Mouse (Mus musculus) gastrocnemius, adult 18-20 months (tissue): ENCODE data around the gene Iqcf3. TPM values are rescaled to one million over a fixed set of nuclear protein-coding genes. Genes with fewer than 3 reads are reported as not detected.

Source experiments
- DNase-seq: peaks from one replicate; pipeline ENCODE4 v3.0.0; 2021; ENCODE audit warnings: low spot score
- total RNA-seq, 2 experiments: library from RNA; stranded (reverse); gene quantifications; 2 replicates each; pipeline ENCODE4 v1.2.3; 2021

The Iqcf3 gene
- total RNA-seq, 2 experiments from 2014 or later: not detected

GRCm38 (mm10) chr9:106454071-106454761 lies 107.2 kb downstream of the Iqcf3 start:
- no peak for DNase-seq

GRCm38 (mm10) chr9:106453271-106454070 lies 108.0 kb downstream of the Iqcf3 start, which contains the start of gene Pcbp4:
Pcbp4 (plus strand) TSS chr9:106453291.
- DNase-seq: no peak

Other genes with a start within 250 kb of the Iqcf3 start
- 10 to 100 TPM; 15.3 to 27.6 TPM for gene Dusp7, start 193.0 kb downstream of the Iqcf3 start, total RNA-seq
- 100 to 1,000 TPM; 280 to 298 TPM for gene Rpl29, start 132.2 kb downstream of the Iqcf3 start, total RNA-seq
- gene Acy1, start 123.3 kb downstream of the Iqcf3 start, total RNA-seq: 10 to 100 TPM; 10.0 to 13.0 TPM
- 1 to 10 TPM; 4.0 to 4.1 TPM for gene Abhd14b, start 114.2 kb downstream of the Iqcf3 start, total RNA-seq
- 10 to 100 TPM; 16.9 to 17.0 TPM for gene Abhd14a, start 114.0 kb downstream of the Iqcf3 start, total RNA-seq
- 10 to 100 TPM; 54.7 to 69.6 TPM for gene Pcbp4, start 108.3 kb downstream of the Iqcf3 start, total RNA-seq
- under 1 TPM; 0.14 to 0.21 TPM for gene Gpr62, start 95.7 kb downstream of the Iqcf3 start, total RNA-seq
- 10 to 100 TPM; 19.8 to 21.7 TPM for gene Rrp9, start 85.7 kb downstream of the Iqcf3 start, total RNA-seq
- gene Parp3, start 84.7 kb downstream of the Iqcf3 start, total RNA-seq: 10 to 100 TPM; 68.1 to 69.4 TPM
- gene Iqcf1, start 61.7 kb downstream of the Iqcf3 start, total RNA-seq: not detected
- gene Iqcf5, start 47.1 kb downstream of the Iqcf3 start, total RNA-seq: not detected
- gene Iqcf4, start 9.4 kb upstream of the Iqcf3 start, total RNA-seq: not detected
- gene Iqcf6, start 65.0 kb upstream of the Iqcf3 start, total RNA-seq: not detected
- gene Grm2, start 94.5 kb upstream of the Iqcf3 start, total RNA-seq: not detected
- 10 to 100 TPM; 29.8 to 30.6 TPM for gene Tex264, start 124.3 kb upstream of the Iqcf3 start, total RNA-seq
- gene Rad54l2, start 227.6 kb upstream of the Iqcf3 start, total RNA-seq: 1 to 10 TPM; 6.6 to 6.9 TPM